Comparison of ENCODE assay signal across 8 mouse cellular contexts in genomic region chr9:26798731-26799130, GRCm38 (mm10).
"Had no signal": no experiment of that assay in that cellular context is flagged by ENCODE, and none has a peak within 500 bp of the region (broad histone marks: within the 10 kb centered on the region; RNA-seq: fewer than 3 reads in every experiment).

No protein-coding gene starts in this region.

- DNase-seq: layer of hippocampus, adult 9-11 months; liver; lung, adult 18-20 months; lung, postnatal 10 days; lung, postnatal 4 days; midbrain, embryonic 14.5 days; thymus, adult 2 months; thymus, postnatal 25 days had no signal
